Mouse (Mus musculus): ENCODE results near the gene Smtn.

Gene Smtn

DNA sequence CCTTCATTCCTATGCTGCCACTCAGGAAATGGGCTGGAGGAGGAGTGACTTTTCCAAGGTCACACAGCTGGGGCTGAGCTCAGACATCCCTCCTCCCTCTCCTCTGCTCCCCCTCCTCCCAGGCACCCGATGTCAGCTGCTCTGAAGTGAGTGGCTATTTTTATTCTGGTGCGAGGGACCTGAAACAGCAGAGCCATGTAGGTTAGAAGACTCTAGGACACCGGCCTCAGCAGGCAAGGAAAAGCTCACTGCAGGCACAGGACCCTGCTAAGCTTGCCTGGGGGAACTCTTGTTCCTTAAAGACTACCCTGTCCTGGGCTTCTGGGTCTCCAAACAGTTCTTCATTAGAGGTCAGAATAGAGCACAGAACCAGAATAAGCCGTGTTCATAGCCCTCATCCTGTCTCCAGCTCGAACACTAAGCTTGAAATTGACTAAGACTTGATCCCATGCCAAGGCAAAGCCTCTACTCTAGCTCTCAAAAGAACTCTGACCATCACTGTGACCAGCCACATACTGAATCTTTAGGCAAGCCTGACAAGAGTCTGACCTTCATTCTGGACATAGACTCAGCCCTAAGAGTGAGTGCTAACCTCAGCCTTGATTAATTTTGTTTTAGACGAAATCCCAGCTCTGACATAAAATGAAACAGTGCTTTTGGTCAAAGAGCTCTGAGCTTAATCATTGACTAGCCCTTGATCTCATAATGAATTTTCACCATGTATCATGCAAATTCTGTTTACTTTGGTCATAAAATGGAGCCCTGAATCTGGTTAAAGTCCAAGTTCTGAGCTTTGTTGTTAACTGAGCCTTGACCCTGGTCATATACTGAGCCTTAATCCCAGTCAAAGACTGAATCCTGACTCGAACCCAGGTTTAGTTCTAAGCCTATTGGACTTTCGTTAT lies 31.0 kb downstream of the Smtn start:
- DNase-seq (ENCODE audit: inconsistent ontology term), result no peak

DNA sequence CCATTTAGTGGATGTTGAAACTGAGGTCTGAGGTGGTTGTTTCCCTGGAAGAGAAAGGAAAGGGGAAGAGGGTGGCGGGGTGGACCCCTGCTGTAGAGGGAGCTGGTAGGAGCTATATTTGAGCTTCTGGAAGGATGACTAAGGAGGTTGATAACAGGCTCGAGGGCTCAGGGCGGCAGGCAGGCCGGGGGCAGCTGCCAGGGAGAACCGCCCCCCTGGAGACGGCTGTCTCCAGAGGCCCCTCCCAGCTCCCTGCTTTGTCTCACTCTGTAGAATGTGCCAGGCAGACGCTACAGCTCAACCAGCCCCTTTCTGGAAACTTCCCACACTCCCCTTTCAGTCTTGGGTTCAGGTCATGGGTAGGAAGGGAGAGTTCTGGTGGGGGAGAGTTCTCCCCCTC lies 32.2 kb downstream of the Smtn start:
- no peak for DNase-seq (ENCODE audit: inconsistent ontology term)

DNA sequence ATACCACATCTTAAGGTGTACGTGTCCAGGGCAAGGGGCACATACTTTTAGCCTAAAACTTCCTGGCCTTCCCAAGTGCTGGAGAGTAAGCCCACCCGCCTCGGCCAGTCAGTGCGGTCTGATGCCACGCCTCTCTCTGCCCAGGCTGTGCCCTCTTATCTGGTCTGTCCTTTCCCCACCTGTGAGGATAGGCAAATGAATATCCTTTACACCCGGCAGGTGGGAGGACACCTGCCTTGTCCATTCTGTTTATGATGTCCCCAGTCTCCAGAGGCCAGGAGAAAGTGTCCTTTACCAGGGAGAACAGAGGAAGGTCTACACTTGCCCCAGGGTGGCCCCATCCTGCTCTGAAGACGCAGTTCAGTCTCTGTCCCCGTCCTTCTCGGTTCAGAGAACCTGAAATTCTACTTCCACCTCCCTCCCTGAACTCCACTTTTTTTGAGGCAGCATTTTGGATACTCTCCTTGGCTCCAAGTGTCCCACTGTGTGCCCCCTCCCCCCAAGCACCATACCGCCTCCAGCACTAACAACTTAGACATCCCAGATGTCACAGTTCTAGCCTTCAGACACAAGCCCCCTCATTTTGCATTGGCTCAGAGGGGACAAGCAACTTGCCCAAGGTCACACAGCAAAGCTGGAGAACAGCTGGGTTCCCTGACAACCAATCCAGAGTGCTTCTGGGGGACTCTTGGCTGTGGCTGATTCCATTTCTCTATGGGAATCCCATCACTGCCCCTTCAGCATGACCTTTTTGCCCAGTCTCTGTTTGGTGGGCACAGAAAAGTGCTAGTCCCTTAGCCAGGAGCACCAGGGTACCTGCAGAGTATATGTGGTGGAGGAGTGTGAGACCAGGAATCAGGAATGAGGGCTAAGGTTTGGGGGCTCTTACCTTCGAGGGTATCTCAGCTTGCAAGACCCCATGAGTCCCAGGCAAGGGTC lies 36.4 kb downstream of the Smtn start:
- no peak for DNase-seq (ENCODE audit: inconsistent ontology term)

DNA sequence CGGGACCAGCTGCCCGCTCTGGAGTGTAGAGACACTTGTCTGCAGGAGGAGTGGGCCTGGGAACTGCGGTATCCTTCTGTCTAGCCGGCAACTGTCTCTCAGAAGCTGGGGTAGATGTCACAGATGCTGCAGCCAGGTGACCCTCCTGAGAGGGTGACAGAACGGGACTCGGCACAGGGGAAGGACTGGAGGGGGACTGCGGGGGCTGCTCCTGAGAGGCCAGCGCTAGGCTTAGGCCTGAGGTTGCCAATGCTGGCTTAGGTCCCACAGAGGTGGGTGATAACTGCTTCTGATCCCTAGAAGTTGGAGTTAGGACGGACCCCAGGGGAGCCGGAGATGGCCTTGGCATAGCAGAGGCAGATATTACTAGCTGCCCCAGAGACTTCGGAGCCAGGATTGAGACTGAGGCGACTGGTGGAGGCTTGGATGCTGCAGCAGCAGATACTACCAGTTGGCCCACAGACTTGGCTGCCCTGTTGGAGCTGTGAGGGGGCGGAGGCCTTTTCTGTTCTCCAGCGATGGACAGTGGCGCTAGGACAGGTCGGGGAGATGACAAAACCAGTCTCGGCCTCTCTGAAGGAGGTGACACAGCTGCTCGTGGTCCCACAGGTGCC lies 37.8 kb downstream of the Smtn start:
- DNase-seq (ENCODE audit: inconsistent ontology term), result no peak

DNA sequence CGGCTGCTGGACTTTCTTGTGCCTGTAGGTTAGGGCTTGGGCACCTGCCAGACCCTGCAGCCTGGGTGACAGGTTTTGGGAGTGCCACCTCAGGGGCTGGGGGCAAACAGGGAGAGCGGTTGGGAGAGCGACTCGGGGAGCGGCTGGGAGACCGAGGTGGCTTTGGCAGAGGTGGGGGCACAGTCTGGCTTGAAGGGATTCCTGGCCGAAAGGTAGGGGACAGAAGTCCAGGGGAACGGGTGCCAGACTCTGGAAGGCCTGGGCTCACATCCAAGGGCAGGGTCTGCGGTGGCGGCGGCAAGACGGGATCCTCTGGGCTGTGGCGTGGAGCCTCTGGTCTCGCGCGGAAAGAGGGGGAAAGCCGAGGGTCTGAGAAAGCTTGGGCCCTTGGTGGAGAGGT lies 38.4 kb downstream of the Smtn start:
- no peak for DNase-seq (ENCODE audit: inconsistent ontology term)

DNA sequence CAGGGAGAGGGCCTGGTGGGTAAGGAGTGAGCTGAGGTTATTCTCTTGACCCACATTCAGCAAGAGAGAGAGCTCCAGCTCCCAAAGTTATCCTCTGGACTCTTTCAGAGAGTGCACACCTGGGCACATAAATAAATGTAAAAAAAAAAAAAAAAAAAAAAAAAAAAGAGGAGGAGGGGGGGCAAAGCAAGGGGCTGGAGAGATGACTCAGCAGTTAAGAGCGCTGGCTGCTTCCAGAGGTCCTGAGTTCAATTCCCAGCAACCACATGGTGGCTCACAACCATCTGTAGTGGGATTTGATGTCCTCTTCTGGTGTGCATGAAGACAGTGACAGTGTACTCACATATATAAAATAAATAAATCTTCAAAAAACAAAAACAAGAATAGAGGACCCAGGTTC lies 43.1 kb downstream of the Smtn start:
- DNase-seq (ENCODE audit: inconsistent ontology term), result no peak

DNA sequence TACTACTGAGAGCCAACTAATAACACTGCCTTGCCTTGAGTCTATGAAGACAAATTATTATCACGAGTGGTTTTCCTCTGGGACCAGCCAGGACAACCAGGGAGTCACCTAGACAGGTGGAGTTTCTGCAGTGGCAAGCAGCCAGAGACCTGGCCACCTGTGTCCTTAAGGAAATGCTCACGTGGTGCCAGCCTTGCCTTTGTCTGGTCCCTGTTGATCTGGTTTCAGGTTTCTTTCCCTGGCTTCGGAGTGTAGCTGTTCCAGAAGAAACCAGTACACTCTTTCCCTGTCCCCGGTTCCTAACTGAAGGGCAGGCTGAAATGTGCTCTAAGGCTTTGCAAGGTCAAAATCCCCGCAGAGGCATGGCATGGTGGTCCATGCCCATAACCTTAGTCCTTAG lies 43.7 kb downstream of the Smtn start:
- no peak for DNase-seq (ENCODE audit: inconsistent ontology term)

DNA sequence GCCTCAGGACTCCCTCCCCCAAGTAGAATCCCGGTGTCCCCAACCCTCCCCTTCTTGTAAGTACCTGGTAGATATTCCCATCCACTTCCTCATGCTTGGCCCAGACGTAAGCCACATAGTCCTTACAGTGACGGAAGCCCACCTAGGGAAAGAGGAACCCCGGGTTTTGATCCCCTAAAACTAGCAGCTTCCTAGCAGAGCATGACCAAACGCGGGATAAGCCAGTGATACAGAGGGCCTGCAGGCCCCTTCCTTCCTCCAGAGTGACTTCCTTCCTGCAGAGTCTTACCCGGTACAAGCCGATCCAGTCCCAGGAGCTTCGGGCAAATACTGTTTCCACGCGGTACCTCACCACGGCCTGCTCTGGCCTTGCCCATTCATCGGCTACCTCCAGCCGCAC lies 44.9 kb downstream of the Smtn start:
- DNase-seq (ENCODE audit: inconsistent ontology term), result no peak

DNA sequence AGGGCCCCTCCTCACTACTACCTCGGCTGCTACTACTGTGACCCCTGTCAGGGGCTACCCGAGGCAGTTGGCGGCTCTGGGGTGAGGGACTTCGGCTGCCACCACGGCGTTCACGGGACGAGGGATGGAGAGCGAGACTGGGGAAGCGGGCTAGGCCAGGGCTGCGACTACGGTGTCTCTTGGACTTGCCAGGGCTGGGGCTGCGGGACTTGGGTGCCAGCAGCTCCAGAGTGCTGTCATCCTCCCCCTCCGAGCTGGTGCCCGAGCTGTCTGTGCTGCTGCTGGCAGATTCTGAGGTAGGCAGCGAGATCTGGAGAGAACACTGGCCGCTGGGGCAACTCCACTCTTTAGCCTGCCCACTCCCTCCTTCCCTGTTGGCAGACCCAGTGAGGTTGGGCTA lies 45.6 kb downstream of the Smtn start:
- DNase-seq (ENCODE audit: inconsistent ontology term), result no peak

DNA sequence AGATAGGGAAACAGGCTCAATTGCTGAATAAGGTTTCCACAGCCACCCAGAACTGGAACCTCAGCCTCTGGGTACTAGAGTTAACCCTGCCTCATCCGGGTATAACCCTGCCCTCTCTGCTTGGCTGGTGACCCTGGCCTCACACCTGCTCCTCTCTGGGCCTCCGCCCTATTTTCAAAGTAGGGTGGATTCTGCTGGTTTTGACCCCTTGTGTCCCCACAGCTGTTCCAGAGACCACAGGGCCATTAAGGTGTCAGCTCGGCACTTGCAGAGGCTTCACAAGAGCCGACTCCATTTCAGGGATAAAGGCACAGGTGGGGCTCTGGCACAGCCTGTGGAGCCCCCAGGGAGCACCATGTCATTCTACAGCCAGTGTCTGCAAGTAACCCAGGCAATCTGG lies 47.7 kb downstream of the Smtn start:
- DNase-seq (ENCODE audit: inconsistent ontology term), result no peak

DNA sequence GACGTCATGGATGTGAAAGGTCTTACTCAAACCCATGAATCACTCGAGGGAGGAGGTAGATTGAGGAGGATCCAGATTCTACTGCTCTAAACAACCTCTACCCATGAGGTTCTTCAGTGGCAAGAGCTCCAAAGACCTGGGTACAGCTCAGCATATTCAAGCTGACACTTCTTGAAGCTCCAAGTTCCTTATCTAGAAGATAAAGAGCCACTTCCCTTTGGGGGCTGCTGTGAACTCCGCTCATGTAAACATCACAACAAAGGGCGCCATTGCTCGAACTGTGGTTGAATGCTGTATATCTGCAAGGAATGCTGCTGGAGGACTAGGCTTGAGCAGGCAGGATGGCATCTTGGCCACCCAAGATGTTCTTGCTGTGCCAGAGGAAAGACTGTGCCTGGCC lies 51.4 kb downstream of the Smtn start:
- DNase-seq (ENCODE audit: inconsistent ontology term), result no peak

DNA sequence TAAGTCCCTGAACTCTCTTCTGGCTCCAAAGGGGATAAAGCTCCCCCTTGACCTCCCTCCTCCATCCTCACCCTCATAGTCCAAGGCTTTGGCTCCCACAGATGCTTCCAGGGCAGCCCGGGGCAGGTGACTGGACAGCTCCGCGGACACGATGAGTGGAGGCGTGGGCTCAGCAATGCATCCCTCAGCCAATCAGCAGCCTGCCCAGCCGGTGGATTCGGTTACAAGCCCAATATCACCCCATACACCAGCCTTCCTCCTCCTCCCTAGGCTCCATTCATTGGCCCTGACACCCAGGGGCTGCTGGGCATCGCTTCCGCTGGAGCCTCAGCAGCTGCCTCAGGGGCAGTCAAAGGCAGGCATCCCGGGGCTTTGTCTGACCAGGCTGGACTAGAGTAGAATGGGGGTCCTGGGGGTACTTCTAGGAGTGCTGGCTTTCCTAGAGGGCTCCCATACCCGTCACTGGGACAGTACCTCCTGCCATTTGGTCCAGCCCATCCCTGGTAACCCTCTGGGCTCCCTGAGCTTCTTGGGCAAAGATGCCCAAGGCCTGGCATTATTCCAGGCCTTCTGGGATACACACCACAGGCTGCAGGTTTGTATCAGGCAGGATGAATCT lies 52.4 kb downstream of the Smtn start, which contains the start of gene Pla2g3:
Gene Pla2g3 (plus strand): TSS at position 333 of the 619 bp plus-strand sequence.
- no peak for DNase-seq (ENCODE audit: inconsistent ontology term)

DNA sequence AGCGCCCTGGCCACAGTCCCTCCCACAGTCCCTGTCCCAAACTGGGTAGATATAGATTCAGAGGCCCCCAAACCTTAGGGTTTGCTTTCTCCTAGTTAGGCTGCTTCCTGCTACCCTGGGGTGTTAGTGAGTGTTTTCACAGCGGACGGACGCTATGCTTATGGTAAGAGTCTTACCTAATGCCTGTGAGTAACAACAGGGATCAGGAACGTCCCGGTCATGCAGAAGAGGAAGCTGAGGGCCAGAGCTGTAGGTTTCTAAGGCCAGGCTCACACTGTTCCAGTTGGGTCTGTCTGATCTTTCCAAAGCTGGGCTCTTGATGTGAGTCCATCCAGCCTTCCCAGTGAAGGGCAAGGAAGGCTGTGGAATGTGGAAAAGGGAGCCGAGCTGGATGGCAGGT lies 54.1 kb downstream of the Smtn start:
- no peak for DNase-seq (ENCODE audit: inconsistent ontology term)

DNA sequence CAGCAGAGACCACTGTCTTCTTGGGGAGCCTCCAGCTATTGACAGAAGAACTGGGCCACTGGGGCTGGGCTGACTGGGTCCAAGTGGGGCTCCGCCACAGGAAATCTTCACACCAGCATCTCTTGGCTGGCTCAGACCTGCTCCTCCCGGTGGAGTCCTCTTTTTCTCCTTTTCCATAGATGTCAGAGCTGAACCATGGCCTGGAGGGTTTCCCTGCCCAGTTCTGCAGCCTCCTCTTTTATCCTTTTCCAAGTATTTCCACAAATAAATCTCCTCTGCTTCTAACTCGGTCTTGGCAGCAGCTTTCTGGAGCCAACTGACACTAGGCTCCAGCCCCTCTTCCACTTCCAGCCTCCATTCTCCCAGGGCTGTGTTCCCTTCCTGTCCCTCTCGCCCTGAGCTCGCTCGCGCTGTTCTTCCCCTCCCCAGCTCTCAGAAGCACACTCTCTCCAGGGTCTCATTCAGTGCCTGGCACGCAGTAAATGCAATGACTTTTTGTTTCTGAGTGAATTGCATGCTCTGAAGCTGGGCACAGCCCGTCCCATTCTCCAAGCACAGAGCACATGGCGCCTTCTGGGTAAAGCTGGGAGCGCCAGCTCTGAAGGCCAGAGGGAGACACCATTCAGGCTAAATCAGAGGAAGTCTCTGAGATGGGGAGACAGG lies 56.3 kb downstream of the Smtn start:
- DNase-seq (ENCODE audit: inconsistent ontology term), result no peak

DNA sequence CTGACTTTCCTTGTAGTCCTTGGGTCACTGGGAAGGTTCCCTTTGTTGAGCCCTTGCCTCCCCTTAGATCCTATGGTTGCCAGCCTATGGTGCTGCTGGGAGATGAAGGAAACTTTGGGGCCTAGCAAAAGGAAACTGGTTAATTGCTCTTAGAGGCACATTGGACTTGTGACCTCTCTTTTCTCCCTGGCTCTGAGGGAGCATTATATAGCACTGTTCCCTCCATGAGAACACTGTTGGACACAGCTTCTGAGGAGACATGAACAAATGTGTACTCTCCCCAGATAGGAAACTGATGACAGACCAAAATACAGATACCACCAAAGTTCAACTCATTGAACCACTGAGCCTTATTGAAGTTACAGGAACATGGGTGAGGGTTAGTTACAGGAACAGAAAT lies 64.9 kb downstream of the Smtn start:
- no peak for DNase-seq (ENCODE audit: inconsistent ontology term)

DNA sequence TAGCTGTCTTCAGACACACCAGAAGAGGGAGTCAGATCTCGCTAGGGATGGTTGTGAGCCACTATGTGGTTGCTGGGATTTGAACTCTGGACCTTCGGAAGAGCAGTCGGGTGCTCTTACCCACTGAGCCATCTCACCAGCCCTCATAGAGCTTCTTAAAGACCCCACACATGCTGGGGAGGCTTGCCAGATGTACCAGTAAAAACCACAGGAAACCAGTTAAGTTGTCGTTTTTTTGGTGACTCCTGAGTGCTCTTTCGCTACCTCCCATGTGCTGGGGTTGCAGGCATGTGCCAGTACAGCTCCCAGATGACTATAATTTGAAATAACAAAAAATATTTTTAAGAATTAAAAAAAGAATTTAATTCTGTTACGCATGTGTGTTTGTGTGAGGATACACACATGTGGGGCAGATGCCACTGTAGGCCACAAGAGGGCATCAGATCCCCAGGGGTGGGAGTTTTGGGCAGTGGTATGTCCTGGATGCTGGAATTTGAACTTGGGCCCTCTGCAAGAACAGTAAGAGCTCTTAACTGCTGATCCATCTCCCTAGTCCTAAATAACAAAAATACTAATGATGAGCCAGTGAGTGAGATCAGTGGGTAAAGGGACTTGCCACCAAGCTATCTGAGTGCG lies 65.8 kb downstream of the Smtn start:
- peak; percentile 12 for DNase-seq (ENCODE audit: inconsistent ontology term)

DNA sequence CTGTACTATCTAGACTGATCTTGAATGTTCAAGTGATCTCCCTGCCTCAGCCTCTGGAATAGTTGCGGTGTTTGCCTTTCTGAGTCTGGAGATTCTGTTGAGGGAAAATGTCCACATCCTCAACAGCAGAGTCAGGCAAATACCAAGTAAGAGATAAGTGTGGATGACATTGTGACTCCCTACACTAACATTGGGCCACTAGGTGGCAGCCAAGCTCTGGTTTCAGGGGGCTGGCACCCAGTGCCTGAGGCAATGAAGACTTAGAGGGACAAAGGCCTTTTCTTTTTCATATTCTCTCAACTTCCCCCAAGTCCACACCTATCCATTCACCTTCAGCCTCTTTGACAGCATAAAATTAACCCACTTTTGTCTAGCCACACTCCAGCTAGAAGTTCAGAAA lies 67.9 kb downstream of the Smtn start:
- peak; percentile 74 for DNase-seq (ENCODE audit: inconsistent ontology term)

DNA sequence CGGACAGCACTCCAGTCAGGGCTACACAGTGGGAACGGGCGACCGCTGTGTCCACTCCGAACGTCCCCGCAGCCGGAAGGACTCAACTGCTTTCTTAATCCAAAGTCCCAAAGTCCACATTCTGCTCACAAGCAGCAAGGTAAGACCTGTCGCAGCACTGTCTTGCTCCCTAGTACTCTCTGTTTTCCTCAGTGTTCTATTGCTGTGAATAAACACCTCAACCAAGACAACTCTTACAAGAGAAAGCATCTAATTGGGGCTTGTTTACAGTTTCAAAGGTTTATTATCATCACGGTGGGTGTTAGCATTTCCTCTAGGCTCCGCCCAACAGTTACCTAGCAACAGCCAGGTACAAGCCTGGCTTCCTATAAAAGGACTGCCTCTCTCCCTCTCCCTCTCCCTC lies 69.0 kb downstream of the Smtn start:
- no peak for DNase-seq (ENCODE audit: inconsistent ontology term)
